Mouse (Mus musculus) testis, adult 10 weeks (tissue): Measurements from ENCODE around the gene Pglyrp3. TPM values are rescaled to one million over a fixed set of nuclear protein-coding genes. Genes with fewer than 3 reads are reported as not detected.

Experiments
- polyA plus RNA-seq: library from polyadenylated mRNA; stranded (reverse); fragments of 350-450 nt; fragmentation: Illumina TruSeq; extraction: RNeasy Lipid Tissue Mini Kit (QIAGEN cat#74804); gene quantifications from one replicate; pipeline ENCODE4 v1.2.3, GENCODE M21; 2014; ENCODE audit warnings: low read depth, low replicate concordance

Pglyrp3 gene
- not detected for polyA plus RNA-seq

GRCm38 (mm10) chr3:92014283-92014682 lies at the start of gene Pglyrp3:
Pglyrp3 (plus strand) TSS chr3:92014583.

Other genes with a start within 250 kb of the Pglyrp3 start
- gene Lor, start 68.6 kb downstream of the Pglyrp3 start, polyA plus RNA-seq: not detected
- gene Prr9, start 109.4 kb downstream of the Pglyrp3 start, polyA plus RNA-seq: 2.9 TPM
- gene Lelp1, start 128.2 kb downstream of the Pglyrp3 start, polyA plus RNA-seq: 258 TPM
- gene Sprr2a1, start 201.2 kb downstream of the Pglyrp3 start, polyA plus RNA-seq: not detected
- gene Sprr2a2, start 201.3 kb downstream of the Pglyrp3 start, polyA plus RNA-seq: 0.07 TPM